Mouse (Mus musculus): ENCODE data around the gene Dop1b. TPM values are rescaled to one million over a fixed set of nuclear protein-coding genes. Genes with fewer than 3 reads are reported as not detected.

Dop1b gene
- polyA plus RNA-seq, 1 experiment = 21.7 TPM

GRCm38 (mm10) chr16:93744049-93744490 lies 32.4 kb downstream of the Dop1b start:
- no peak for TF ChIP-seq CTCF (IDR thresholded peaks at IDR 0.05; ENCODE audit: control insufficient read depth, insufficient read depth, insufficient replicate concordance, low read depth, low read length)
- TF ChIP-seq POLR2A (IDR thresholded peaks at IDR 0.05; ENCODE audit: control insufficient read depth, low read depth, low read length) = no peak
- Histone ChIP-seq H3K27me3 (ENCODE audit: control insufficient read depth, insufficient read depth, low read length) (no peaks in the 10 kb centered on the region), H3K4me3 (ENCODE audit: control insufficient read depth, low read depth, low read length) (no peak overlapping the region), H3K4me1 (ENCODE audit: control insufficient read depth, insufficient read depth, low read length) (no peaks in the 10 kb centered on the region), H3K27ac (ENCODE audit: control insufficient read depth, insufficient read depth, low read depth, low read length) (no peak overlapping the region), H3K36me3 (ENCODE audit: control insufficient read depth, insufficient read depth, low read length) (no peaks in the 10 kb centered on the region)

DNA sequence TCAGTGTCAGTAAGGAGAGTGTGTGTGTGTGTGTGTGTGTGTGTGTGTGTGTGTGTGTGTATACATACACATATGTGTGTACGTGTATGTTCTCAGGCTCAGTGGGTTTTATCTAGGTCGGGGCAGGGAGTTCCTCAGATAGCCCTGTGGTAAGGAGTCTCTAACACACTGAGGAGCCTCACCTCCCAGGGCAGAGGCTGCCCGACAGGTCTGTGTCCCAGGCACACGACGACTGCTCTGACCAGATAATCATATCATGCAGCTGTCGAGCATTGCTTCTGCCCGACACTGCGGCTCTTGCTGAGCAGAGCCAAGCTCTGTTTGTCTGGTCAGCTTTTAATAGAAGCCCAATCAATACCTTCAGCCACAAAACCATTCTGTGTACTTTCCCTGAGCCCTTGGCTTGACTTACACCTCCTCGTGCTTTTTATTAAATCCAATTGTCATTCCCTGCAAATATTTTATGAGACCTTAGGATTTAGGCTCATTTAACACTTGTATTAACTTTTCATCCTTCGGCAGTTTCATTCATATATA lies 33.2 kb downstream of the Dop1b start:
- TF ChIP-seq CTCF (IDR thresholded peaks at IDR 0.05; ENCODE audit: control insufficient read depth, insufficient read depth, insufficient replicate concordance, low read depth, low read length) (no peak), POLR2A (IDR thresholded peaks at IDR 0.05; ENCODE audit: control insufficient read depth, low read depth, low read length) (no peak)
- H3K27ac ChIP-seq (ENCODE audit: control insufficient read depth, insufficient read depth, low read depth, low read length) = no peak overlapping the region
- no peak overlapping the region for H3K4me3 ChIP-seq (ENCODE audit: control insufficient read depth, low read depth, low read length)
- H3K27me3 ChIP-seq (ENCODE audit: control insufficient read depth, insufficient read depth, low read length) = no peaks in the 10 kb centered on the region
- no peaks in the 10 kb centered on the region for H3K4me1 ChIP-seq (ENCODE audit: control insufficient read depth, insufficient read depth, low read length)
- H3K36me3 ChIP-seq (ENCODE audit: control insufficient read depth, insufficient read depth, low read length) = no peaks in the 10 kb centered on the region

GRCm38 (mm10) chr16:93746397-93746796 lies 34.7 kb downstream of the Dop1b start:
- Histone ChIP-seq H3K4me1 (ENCODE audit: control insufficient read depth, insufficient read depth, low read length) (no peaks in the 10 kb centered on the region), H3K27me3 (ENCODE audit: control insufficient read depth, insufficient read depth, low read length) (no peaks in the 10 kb centered on the region), H3K4me3 (ENCODE audit: control insufficient read depth, low read depth, low read length) (no peak overlapping the region), H3K36me3 (ENCODE audit: control insufficient read depth, insufficient read depth, low read length) (no peaks in the 10 kb centered on the region), H3K27ac (ENCODE audit: control insufficient read depth, insufficient read depth, low read depth, low read length) (no peak overlapping the region)
- TF ChIP-seq CTCF (IDR thresholded peaks at IDR 0.05; ENCODE audit: control insufficient read depth, insufficient read depth, insufficient replicate concordance, low read depth, low read length) (no peak), POLR2A (IDR thresholded peaks at IDR 0.05; ENCODE audit: control insufficient read depth, low read depth, low read length) (no peak)

GRCm38 (mm10) chr16:93746957-93747356 lies 35.3 kb downstream of the Dop1b start:
- TF ChIP-seq CTCF (IDR thresholded peaks at IDR 0.05; ENCODE audit: control insufficient read depth, insufficient read depth, insufficient replicate concordance, low read depth, low read length) = no peak
- TF ChIP-seq POLR2A (IDR thresholded peaks at IDR 0.05; ENCODE audit: control insufficient read depth, low read depth, low read length) = no peak
- no peaks in the 10 kb centered on the region for H3K36me3 ChIP-seq (ENCODE audit: control insufficient read depth, insufficient read depth, low read length)
- no peak overlapping the region for H3K27ac ChIP-seq (ENCODE audit: control insufficient read depth, insufficient read depth, low read depth, low read length)
- no peaks in the 10 kb centered on the region for H3K27me3 ChIP-seq (ENCODE audit: control insufficient read depth, insufficient read depth, low read length)
- no peak overlapping the region for H3K4me3 ChIP-seq (ENCODE audit: control insufficient read depth, low read depth, low read length)
- no peaks in the 10 kb centered on the region for H3K4me1 ChIP-seq (ENCODE audit: control insufficient read depth, insufficient read depth, low read length)

GRCm38 (mm10) chr16:93747421-93747820 lies 35.7 kb downstream of the Dop1b start:
- no peaks in the 10 kb centered on the region for H3K4me1 ChIP-seq (ENCODE audit: control insufficient read depth, insufficient read depth, low read length)
- no peak overlapping the region for H3K4me3 ChIP-seq (ENCODE audit: control insufficient read depth, low read depth, low read length)
- H3K27ac ChIP-seq (ENCODE audit: control insufficient read depth, insufficient read depth, low read depth, low read length) = no peak overlapping the region
- TF ChIP-seq CTCF (IDR thresholded peaks at IDR 0.05; ENCODE audit: control insufficient read depth, insufficient read depth, insufficient replicate concordance, low read depth, low read length) = no peak
- no peak for TF ChIP-seq POLR2A (IDR thresholded peaks at IDR 0.05; ENCODE audit: control insufficient read depth, low read depth, low read length)
- H3K27me3 ChIP-seq (ENCODE audit: control insufficient read depth, insufficient read depth, low read length) = no peaks in the 10 kb centered on the region
- H3K36me3 ChIP-seq (ENCODE audit: control insufficient read depth, insufficient read depth, low read length) = no peaks in the 10 kb centered on the region

- H3K4me3 ChIP-seq (ENCODE audit: control insufficient read depth, low read depth, low read length) = no peak overlapping the region
- no peaks in the 10 kb centered on the region for H3K4me1 ChIP-seq (ENCODE audit: control insufficient read depth, insufficient read depth, low read length)
- H3K36me3 ChIP-seq (ENCODE audit: control insufficient read depth, insufficient read depth, low read length) = no peaks in the 10 kb centered on the region
- no peak overlapping the region for H3K27ac ChIP-seq (ENCODE audit: control insufficient read depth, insufficient read depth, low read depth, low read length)
- no peaks in the 10 kb centered on the region for H3K27me3 ChIP-seq (ENCODE audit: control insufficient read depth, insufficient read depth, low read length)
- TF ChIP-seq CTCF (IDR thresholded peaks at IDR 0.05; ENCODE audit: control insufficient read depth, insufficient read depth, insufficient replicate concordance, low read depth, low read length) (no peak), POLR2A (IDR thresholded peaks at IDR 0.05; ENCODE audit: control insufficient read depth, low read depth, low read length) (no peak)
These were observed 37.6 kb downstream of the Dop1b start for GRCm38 (mm10) chr16:93749147-93749910.

DNA sequence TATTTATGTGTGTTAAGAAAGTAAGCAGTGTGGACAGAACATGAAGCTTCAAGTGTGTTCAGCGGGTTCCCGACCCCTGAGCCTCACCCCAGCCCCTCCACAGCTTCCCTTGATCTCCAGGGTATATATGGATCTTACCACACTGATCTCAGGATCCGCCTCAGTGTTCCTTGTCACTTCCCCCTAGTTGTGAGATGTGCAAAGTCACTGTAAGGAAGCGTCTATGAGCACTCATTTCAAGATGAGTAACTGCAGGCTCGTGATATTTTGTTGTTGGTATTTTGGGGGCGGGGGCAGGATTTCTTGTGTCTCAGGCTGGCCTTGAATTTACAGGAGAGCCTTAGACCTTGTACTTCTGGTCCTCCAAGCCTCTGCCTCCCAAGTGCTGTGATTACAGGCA lies 38.8 kb downstream of the Dop1b start:
- TF ChIP-seq CTCF (IDR thresholded peaks at IDR 0.05; ENCODE audit: control insufficient read depth, insufficient read depth, insufficient replicate concordance, low read depth, low read length) (no peak), POLR2A (IDR thresholded peaks at IDR 0.05; ENCODE audit: control insufficient read depth, low read depth, low read length) (no peak)
- no peaks in the 10 kb centered on the region for H3K36me3 ChIP-seq (ENCODE audit: control insufficient read depth, insufficient read depth, low read length)
- no peak overlapping the region for H3K27ac ChIP-seq (ENCODE audit: control insufficient read depth, insufficient read depth, low read depth, low read length)
- no peaks in the 10 kb centered on the region for H3K27me3 ChIP-seq (ENCODE audit: control insufficient read depth, insufficient read depth, low read length)
- H3K4me1 ChIP-seq (ENCODE audit: control insufficient read depth, insufficient read depth, low read length) = no peaks in the 10 kb centered on the region
- no peak overlapping the region for H3K4me3 ChIP-seq (ENCODE audit: control insufficient read depth, low read depth, low read length)

Data from testis, adult 2 months (tissue).